Mouse (Mus musculus) layer of hippocampus, adult 2 months (tissue): ENCODE data around the gene Slc25a19. TPM values are rescaled to one million over a fixed set of nuclear protein-coding genes. Genes with fewer than 3 reads are reported as not detected.

Experiments used
- DNase-seq, 2 experiments: peaks; one replicate each; pipeline ENCODE4 v3.0.0; 2022; ENCODE audit warnings: low spot score in 2 of 2
- H3K27ac ChIP-seq: fragments of 200-600 bp; 2 replicates; pipeline ENCODE4 v1.8.1; 2022
- H3K4me3 ChIP-seq: fragments of 200-600 bp; 2 replicates; pipeline ENCODE4 v1.8.1; 2022; ENCODE audit warnings: mild to moderate bottlenecking
- CTCF ChIP-seq: fragments of 200-600 bp; conservative IDR thresholded peaks from 2 replicates; pipeline ENCODE4 v1.8.1; 2022; ENCODE audit warnings: antibody characterized with exemption, mild to moderate bottlenecking, moderate library complexity
- total RNA-seq, 2 experiments: library from RNA; stranded (reverse); gene quantifications; 2 replicates each; pipeline ENCODE4 v1.2.3; 2021

Gene Slc25a19
- total RNA-seq, 2 experiments from 2014 or later: 60.4 to 66.6 TPM

DNA sequence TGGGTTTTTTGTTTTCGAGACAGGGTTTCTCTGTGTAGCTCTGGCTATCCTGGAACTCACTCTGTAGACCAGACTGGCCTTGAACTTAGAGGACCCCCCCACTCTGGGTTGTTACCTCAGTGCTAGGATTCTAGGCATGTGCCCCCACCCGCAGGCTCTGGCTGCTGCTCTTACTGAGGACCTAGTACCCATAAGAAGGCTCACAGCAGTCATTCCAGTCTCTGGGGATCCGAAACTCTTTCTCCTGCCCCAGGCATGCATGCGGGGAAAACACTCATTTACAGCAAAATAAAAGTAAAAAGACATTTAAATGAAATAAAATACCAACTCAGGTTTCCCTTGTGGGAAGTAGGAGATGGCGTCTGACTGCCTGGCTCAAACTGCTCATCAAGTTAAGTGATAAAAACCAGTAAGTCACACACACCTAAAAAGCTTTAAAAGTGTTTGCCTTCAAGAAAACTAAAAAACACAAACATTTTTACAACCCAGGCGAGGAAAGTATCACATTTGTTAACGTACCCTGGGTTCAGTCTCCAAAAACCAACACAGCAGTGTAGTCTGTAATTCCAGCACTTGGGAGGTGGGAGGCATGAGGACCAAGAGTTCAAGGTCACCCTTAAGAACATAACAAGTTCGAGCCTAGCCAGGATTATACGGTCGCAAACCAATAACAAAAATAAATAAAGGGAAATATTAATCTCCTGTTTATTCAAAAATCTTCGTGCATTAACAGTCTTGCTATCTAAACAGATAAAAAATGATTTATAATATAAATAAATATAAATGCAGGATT, 1.1 kb downstream of the Slc25a19 start:
- H3K27ac ChIP-seq: peak overlapping the region; percentile 87
- TF ChIP-seq CTCF: no peak
- peak overlapping the region; percentile 78 for H3K4me3 ChIP-seq
- DNase-seq: no peak

DNA sequence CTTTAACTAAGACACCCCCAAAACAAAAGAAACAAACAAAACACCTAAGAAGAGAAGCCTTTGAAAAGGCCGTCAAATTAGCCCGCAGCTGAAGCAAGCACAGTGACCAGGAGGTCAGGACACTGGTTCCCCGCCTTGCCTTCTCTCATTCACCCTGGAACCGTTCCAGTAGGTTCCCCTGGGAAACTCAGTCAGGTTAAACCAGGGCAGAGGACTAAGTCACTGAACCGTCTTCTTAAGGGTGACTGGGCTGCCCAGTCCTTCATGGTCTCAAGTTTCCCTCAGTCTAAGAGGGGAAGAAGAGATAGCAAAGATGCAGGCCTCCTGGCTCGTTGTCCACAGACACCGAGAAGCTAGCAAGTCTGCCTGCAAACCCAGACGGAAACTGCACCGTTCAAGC, 2.2 kb downstream of the Slc25a19 start:
- Histone ChIP-seq H3K27ac (no peak overlapping the region), H3K4me3 (no peak overlapping the region)
- no peak for TF ChIP-seq CTCF
- DNase-seq: no peak

DNA sequence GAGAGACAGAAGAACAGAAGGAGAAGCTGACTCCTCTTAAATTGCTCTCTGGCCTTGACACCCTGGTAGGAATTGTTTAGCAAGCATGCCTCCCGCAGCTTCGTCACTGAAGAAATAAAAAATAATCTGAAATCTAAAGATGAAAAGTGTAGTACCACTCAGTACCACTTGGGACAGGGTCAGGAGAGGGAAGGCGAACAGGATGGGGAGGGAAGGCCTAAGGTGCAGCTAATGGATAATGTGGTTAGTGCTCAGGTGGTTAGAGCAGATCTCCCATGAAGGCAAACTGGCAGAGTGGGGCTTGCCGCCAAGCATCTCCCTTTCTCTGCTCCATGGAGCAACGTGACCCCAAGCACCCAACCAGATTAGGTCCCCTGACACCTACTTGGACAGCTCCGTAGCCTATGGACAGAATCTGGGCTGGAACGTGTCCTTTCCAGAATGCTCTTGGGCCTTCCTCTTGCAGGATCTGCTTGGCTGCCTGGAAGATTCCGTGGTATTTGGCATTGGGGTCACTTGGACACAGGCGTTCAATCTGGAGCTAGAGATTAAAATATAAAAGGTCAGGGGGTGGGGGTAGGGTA, 4.5 kb downstream of the Slc25a19 start:
- DNase-seq: no peak

DNA sequence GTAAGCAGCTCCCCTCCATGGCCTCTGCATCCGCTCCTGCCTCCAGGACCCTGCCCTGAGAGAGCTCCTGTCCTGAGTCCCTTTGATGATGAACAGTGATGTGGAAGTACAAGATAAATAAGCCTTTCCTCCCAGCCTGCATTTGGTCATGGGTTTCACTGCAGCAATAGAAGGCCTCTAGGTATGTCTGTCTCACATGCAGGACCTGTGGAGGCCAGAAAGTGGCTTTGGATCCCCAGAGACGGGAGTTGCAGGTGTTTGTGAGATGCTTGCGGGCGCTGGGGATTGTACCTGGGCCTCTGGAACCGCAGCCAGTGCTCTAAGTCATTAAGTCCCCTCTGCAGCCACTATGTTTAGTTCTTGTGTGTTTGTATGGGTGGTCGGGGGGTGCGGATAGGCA, 8.1 kb downstream of the Slc25a19 start:
- H3K27ac ChIP-seq: no peak overlapping the region
- no peak overlapping the region for H3K4me3 ChIP-seq
- no peak for DNase-seq
- TF ChIP-seq CTCF: no peak

More for the DNA sequence above, 4.5 kb downstream of the Slc25a19 start:
- Histone ChIP-seq H3K4me3 (no peak overlapping the region), H3K27ac (no peak overlapping the region)
- peak; percentile 75 for TF ChIP-seq CTCF

DNA sequence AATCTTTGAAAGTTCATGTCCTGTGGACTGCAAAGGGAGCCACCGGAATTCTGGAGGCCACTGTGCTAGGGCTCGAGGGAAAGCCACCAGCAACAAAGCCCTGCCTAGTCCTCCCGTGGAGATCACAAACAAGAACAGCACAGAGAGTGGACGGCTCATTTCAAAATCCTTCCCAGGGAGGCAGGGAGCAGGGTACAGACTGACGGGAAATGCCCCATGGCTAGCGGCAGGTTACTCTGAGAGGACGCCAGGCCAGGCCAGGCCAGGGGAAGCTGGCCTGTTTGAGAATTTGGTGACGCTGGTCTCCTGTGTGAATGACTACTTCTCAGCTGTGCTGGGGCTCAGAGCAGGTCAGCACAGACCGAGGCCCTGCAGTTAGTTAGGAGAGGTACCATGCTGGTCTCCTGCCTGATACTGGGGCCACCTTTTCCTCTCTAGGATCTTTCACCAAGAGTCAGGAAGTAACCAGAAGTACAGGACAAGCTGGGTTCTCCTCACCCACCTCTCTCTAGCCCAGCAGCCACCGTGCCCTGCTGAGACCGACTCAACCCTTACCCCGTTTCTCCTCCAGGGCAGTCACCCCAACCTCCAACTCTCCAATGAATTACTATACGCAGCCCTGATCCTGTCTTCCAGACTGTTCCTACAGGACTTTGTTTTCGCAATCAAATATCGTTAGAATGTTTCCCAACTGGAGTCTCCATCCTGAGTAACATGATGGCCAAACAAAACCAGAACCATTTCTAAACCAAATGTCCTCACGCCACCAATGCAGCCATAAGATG, 9.2 kb downstream of the Slc25a19 start:
- DNase-seq: no peak
- no peak for TF ChIP-seq CTCF
- H3K27ac ChIP-seq: no peak overlapping the region
- H3K4me3 ChIP-seq: no peak overlapping the region

DNA sequence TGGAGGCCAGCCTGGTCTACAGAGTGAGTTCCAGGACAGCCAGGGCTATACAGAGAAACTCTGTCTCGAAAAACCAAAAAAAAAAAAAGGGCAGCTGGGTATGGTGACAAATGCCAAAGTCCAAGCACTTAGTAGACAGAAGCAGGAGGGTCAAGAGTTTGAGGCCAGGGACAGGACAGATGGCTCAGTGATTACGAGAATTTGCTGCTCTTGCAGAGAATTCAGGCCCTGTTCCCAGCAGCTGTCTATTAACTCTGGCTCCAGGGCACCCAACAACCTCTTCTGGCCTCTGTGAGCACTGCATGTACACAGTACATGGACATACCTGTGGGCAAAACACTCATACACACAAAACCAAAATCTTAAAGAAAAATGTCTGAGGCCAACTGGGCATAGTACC, 10.1 kb downstream of the Slc25a19 start:
- Histone ChIP-seq H3K4me3 (no peak overlapping the region), H3K27ac (no peak overlapping the region)
- TF ChIP-seq CTCF: no peak
- no peak for DNase-seq

DNA sequence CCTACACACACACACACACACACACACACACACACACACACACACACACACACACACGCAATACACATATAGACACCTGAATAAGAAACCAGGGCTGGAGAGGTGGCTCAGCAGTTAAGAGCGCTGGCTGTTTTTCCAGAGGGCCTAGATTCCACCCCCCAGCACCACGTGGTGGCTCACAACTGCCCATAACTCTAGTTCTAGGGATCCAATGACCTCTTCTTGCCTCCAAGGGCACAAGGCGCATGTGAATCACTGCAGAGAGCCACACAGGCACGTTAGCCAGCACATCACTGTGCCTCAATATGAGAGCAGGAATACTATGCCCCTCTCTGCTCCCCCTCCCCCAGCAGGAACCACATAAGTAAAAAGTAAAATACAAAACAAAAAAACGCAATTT, 11.2 kb downstream of the Slc25a19 start:
- TF ChIP-seq CTCF: no peak
- no peak for DNase-seq
- Histone ChIP-seq H3K27ac (no peak overlapping the region), H3K4me3 (no peak overlapping the region)

DNA sequence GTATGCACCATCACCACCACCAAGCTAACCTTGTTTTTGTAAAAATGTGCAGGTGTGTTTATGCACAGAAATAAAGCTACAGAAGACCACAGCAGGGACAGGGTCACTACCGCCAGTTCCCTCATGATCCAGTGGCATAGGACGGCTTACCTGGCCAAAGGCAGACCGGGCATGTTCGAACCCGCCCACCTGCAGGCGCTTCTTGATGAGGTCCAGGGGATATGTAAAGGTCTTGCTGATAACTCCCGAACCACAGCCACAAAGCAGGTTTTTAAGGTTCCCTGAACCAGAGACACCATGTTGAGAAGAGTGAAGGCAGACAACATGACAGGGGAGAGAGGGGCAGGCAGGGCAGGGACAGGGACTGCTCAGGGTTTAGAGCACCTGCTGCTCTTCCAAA, 11.7 kb downstream of the Slc25a19 start:
- Histone ChIP-seq H3K27ac (no peak overlapping the region), H3K4me3 (no peak overlapping the region)
- TF ChIP-seq CTCF: no peak
- no peak for DNase-seq

DNA sequence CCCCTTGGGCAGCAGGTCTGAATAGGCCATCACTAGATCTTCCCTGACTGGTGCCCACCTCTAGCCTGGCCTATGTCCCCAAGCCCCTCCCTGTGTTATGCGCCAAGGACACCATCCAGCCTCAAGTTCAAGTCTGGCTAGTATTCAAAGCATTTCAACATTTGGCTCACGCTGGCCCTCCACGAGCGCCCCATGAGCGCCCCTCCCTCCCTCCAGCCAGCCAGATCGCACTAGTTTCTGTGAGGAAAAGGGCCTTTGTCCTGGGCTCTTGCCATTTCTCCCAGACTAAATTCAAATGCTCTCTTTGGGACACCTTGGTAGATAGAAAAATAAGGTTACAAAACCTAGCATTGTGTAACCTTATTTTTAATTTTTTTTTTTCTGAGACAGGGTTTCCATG, 12.2 kb downstream of the Slc25a19 start:
- no peak for DNase-seq
- TF ChIP-seq CTCF: no peak
- 0 out of 2 replicates have a peak overlapping the region, but pooled peaks have one; percentile 14 for H3K27ac ChIP-seq
- no peak overlapping the region for H3K4me3 ChIP-seq

DNA sequence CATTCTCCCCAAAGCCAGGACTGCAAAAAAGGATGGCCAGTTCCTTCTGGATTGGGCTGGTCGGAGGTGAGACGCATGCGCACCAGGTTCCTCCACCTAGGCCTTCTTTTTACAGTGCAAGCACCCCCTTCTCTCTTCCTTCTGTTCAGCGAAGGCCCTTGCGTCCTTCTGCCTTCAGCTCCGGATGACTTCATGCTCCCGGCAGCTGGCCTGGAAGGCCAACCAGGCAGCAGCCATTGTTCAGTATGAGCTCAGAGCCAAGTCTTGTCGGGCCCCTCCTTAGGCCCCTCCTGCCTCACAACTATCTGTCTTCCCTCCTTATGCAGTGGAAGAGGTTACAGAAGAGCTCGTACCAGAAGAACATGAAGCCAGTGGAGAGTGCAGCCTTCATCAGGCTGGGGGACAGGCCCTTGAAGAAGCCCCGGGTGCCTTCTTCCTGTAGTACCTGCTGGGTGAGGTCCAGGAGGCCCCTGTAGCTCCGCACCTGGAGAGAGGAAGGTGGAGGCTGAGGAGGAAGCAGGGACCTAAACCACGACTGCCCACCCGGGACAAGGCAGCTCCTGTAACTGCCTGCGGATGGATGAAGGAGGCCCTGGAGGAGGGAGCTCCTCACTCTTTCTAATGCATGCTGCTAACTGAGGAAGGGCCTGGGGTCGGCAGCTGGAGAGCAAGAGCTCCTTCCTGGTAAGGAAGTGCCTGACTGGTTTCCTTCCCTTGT, 12.8 kb downstream of the Slc25a19 start:
- Histone ChIP-seq H3K27ac (peak overlapping the region; percentile 14; the same call in 1 of the 2 replicates), H3K4me3 (no peak overlapping the region)
- no peak for DNase-seq
- TF ChIP-seq CTCF: no peak

DNA sequence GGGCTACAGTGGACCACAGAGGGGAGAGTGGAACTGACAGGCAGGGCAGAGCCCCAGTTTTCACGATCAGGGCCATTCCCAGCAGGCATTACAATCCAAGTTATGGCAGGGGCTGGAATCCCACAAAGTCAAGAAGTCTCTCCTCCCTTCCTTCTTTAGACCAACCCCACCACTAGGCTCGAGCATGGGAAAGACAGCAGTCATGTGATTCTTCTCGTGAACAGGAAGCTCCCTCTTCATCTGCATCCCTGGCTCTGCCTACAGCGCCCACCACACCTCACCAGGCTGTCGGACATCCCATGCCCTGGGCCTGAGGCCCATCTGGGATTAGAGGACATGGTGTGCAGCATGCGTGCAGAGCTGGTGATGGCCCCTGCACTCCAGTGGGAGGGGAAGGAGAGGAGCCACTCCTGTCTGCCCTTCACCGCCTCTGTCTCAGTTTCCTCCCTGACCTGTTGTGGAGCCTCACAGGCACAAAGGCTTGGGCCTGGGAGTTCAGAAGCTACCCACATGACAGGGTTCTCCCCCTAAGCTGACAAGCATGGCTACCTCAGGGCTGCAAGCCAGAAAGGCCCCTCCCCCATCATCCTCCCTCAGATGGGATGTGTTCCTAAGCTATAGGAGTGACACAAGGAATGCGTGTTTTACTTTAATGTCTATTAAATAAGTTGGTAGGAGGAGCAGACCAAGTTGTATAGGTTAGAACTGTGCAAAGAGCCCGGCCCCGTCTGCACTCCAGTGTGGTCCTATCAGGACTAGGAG, 13.6 kb downstream of the Slc25a19 start:
- no peak overlapping the region for H3K4me3 ChIP-seq
- no peak for TF ChIP-seq CTCF
- no peak for DNase-seq
- H3K27ac ChIP-seq: no peak overlapping the region; the same call in 1 of the 2 replicates
